Mouse (Mus musculus): ENCODE measurements at regions not wholly inside any gene's neighbourhood (a gene's known extent, or its start where the extent isn't known, plus 50 kb on each side); places are given as distances from the start of the nearest gene placed in this dataset.

- DNase-seq, result no peak
These were observed 236.3 kb upstream of the Map3k7 start for GRCm38 (mm10) chr4:31727498-31728148.

DNA sequence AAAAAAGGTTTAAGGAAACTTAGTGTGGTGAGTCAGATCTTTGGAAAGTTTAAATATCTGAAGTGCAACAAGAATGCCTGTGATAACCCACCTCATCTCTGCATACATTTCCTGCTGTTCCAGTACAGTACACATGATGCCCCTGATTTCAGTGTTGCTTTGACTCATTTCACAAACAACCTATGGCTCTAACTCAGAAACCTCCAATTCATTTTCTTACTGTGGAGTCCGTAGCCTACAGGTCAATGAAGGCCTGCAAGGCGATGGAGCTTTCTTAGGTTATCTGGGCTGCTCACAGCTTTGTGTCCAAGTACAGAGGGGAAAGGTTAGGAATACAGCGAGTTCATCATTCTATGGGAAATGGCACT is 235.8 kb upstream of the Map3k7 start:
- no peak for DNase-seq

GRCm38 (mm10) chr4:31743776-31744175 is 220.1 kb upstream of the Map3k7 start:
- no peak for DNase-seq

GRCm38 (mm10) chr4:31744431-31744830 is 219.5 kb upstream of the Map3k7 start:
- DNase-seq, result no peak

DNA sequence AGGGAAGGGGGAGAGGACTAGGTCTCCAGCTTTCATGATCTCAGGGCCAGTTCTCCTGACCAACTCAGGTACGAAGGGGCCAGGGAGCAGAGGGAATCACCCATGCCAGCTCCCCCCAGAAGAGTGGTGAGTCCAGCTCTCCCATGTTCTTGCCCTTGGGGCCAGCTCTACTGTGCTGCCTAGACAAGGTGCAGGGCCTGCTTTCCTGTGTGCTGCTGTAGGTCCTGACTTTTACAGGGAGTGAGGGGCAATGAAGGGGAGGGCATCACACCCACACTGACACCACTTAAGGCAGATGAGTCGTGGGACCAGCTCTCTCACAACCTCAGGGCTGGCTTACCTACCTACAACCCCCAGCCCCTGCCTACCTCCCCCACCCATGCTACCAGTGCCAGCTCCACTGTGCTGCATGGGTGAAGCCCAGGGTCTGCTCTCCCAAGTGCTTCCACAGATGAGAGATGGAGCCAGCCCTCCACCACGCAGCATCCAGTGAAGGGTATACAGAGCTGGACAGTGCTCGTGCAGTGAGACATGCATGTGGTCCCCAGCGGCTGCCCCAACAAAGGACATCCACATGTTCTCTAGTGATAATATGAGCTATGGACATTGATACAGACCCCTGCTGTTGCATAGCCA is 210.1 kb upstream of the Map3k7 start:
- DNase-seq, result no peak

DNA sequence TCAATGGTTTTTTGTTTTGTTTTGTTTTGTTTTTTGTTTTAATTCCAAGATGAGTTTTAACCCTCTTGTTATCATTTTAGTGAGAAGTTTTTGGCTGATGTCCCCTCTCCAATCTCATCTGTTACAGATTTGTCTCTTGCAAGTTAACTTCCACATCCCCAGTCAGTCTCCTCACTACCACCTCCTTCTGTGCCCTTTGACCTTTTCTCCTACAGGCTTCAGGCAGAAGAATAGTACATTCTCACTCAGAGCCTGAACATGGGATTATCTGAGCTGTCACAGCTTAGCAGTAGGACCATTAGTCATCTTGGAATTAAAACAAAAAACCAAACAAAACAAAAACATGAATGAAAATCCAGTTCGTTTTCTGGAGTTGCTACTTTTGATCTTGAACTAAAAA is 206.8 kb upstream of the Map3k7 start:
- no peak for DNase-seq

DNA sequence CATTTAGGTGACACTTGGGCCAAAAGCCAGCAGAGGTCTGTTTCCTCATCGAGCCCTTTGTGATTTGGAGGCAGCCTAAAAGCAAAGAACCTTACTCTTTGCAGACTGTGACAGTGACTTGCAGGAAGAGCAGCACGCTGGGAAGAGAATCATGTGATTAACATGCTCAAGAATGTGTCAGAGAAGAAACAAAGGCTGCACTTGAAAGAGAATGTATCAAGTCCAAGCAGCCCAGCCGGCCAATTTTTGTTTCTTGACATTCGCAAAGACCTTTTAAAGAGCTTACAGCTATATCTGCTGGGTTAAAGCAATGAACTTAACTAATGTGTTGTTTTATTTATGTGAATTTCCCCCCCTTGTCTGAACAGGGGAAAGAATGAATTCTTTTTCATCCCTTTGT is 203.8 kb upstream of the Map3k7 start:
- DNase-seq, result no peak

DNA sequence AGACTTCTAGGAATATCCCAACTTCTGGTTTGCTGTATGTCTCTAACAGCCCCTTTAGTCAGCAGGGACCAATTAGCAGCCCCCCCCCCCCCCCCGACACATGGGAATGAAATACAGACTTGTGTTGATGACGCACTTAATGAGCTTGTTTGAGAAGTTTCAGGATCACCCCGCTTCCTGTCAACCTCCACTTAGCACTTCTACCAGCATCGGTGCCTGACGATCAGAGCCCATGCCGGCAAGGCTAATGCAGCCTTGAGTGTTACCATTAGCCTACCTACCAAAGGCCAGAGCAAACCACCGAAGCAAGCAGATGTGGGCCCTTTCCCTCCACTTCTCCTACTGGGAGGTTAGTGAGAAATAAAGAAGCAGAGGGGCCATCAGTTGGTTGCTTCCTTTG is 201.7 kb upstream of the Map3k7 start:
- DNase-seq, result no peak

- DNase-seq, result no peak
These were observed 195.8 kb upstream of the Map3k7 start for GRCm38 (mm10) chr4:31768026-31768626.

DNA sequence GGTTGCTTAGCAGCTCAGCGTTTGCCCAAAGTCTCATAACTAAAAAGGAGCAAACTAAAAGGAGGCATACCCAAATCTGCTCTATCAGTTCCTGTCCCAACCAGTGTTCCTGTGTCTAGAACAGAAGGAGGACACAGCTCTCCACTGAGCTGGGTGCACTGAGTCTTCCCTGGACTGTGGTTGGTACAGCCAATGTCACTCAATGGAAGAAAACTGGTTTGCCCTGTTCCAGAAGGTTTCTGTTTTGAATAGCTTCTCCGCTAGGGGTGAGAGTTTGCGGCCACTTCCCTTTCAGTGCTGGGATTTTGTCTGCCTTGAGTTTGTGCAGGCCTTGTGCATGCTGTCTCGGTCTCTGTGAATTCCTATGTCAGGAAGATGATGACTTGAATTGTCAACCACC is 194.6 kb upstream of the Map3k7 start:
- no peak for DNase-seq

DNA sequence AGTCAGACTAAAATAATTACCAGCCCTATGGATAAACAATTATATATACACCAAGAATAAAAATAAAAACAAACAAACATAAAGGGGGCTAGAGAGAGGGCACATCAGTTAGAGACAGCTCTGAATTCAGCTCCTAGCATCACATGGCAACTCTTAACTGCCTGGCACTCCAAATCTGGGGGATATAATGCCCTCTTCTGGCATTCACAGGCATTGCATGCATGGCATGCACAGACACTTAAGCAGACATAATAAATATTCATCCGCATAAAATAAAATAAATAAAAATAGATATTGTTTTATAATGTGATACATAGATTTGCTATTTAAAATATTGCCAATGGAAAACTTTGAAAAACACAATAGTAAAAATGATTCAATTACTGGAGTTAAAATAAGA is 177.6 kb upstream of the Map3k7 start:
- DNase-seq, result no peak

DNA sequence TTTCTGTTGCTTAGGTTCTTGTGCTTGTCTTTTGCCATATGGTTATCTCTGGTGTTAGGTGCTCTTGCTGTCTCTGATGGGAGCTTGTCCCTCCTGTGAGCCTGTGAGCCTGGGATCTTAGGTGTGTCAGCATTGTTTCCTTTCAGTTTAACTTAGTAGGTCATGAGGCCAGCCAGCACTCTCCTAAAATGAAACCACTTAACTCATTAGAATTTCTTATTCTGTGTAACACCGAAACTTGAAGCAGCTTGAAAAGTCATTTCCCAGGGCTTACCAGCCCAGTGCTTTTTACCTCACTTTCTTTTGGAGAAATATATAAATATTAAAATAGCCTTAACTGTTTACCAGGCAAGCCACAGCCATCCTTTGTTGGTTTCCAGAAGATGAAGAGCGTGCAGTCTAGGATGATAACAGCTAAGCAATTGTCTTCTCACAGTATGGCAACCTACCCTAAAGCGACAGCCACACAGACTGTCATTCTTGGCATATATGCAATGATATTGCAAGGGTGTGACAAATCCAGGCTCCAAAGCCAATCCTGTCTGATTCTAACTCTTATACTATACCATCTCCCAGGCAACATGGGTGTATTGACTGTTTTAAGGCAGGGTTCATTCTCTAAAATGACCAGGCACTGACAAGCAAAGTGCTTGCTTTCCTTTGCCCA is 146.2 kb upstream of the Map3k7 start:
- no peak for DNase-seq

GRCm38 (mm10) chr4:31819521-31820259 is 144.2 kb upstream of the Map3k7 start:
- DNase-seq, result no peak

DNA sequence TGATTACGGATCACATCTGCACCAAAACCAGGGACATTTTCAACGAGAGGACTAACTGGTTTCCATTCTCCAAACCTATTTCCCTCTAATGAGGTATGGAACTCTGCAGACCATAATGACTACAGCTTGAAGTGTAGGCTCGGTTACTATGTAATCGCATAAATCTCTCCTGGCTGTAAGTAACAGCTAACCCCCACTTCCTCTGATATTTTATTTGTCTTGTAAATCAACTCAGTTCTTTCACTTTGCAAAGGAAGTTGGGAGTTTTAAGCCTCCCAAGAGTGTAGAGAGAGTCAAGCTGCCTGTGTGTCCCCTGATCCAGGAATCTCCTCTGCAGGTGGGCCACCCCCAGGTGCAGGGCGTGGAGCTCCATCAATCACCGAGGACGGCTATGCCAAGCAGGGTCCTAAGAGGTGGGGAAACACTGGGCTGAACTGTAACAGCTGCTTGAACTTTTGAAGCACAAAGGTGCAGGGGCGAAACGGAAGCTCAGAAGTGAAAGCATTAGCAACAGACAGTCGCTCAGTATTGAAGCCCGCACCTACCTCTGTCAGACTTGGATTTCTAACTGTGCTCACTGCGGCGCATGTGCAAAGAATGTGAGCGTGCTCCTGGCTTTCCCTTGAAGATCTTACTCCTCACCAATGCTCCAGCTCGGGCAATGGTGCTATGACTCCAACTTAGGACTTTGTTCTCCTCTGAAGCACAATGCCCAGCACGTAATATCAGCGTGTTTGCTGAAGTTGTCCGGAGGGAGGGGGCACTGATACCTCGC is 140.1 kb upstream of the Map3k7 start:
- DNase-seq, result no peak

- DNase-seq, result no peak
These were observed 139.1 kb upstream of the Map3k7 start for GRCm38 (mm10) chr4:31824518-31825437.

DNA sequence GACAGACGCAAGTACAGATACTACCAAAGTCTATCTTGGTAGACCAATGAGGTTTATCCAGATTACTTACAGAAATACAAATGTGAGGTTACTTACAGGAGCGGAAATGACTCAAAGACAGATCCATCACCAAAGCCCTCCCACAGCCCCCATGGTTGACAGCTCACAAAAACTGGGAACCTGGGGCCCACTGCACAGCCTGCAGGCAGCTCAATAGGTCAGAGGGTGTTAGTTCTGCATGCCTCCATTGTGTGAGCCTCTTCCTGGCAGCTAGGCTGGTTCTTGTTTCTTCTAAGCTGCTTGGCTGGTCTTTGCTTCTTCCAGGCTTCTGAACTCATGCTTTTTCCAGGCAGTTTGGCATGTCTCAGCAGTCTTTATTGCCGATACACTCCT is 138.5 kb upstream of the Map3k7 start:
- no peak for DNase-seq

DNA sequence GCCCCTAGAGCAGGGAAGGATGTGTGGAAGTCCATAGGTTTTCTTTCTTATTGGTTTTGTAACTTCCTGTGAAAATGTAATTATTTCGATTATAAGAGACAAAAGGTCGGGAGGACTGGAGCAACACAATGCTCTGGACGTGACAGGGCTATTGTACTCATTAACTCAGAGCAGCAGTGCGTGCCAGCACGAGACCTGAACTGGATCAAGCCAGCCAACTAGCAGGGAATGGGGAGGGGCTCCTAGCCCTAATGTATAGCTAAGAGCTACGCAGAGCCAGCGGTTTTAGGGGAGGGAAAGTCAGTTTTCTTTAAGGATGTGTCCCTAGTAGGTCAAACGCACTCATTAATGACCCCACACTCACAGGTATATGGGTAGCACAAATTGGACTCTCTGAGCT is 137.2 kb upstream of the Map3k7 start:
- DNase-seq, result no peak

GRCm38 (mm10) chr4:31827266-31827665 is 136.6 kb upstream of the Map3k7 start:
- DNase-seq, result no peak

DNA sequence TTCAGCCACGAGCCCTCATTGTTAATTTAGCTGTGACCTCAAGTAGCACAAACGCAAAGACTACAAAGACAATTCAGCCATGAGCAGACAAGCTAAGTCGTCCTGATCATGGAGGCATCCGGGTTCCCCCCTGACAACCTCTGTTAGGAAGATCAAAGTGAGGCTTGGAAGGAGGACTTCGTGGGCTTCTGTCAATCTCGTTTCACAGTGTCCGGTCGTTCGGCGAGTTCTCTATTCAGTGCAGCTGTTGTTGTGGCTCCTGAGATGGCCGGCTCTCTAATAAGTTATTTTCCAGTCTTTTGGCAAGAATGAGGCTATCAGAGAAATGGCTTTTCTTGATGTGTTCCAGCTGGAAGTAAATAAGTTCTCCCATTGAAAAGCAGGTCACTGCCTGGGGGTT is 133.7 kb upstream of the Map3k7 start:
- DNase-seq, result no peak

DNA sequence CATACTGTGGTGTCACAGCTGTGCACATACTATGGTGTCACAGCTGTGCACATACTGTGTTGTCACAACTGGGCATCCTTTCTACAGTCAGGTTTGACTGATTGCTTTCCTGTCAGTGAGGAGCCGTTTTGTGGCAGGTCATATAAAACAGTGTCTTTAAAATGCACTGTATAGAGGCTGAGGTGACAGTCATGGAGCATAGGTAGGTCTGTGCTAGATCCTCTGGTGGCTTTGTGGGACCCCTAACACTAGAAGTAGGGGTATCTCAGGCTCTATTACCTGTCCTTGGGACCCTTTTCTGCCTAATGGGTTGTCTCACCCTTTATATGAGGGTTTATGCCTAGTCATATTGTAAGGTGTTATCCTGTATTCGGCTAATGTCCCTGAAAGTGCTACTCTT is 132.4 kb upstream of the Map3k7 start:
- DNase-seq, result no peak

DNA sequence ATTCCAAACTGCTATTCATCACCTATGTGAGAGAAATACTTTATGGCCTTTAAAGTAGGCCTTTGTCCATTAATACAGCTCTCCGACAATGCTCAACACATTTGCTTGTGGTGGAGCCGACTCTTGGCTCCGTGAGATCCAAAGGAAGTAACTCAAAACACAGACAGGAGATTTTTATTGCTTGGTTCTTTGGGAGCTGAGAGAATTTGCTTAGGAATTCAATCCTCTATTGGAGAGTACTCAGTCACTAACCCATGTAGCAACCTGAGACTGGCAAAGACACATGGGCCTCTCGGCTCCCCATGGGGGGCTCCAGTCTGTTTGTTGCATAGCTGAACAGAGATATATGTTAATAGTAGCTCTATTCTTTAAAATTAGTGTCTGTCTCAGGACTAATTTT is 130.1 kb upstream of the Map3k7 start:
- DNase-seq, result no peak

DNA sequence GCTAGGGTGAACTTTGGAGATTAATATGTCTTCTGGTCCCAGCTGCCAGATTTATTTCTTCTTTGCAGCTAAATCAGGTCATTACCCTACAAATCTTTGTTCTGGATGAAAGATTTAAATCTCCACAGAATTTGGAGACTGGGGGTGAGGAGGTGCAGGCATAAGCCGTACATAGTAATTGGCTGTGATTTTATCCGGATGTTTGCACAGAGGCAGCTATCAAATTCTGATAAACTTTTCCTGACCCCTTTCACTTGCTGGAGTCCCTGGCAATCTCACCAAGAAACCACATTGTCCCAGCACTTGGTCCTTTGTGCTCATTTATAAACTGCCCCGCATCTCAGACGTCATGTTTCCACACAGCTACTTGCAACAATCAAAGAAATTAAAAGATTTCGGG is 128.8 kb upstream of the Map3k7 start:
- DNase-seq, result no peak
